Mouse (Mus musculus) kidney, adult 2 months (tissue): ENCODE results near the gene Pdhb. TPM values are rescaled to one million over a fixed set of nuclear protein-coding genes. Genes with fewer than 3 reads are reported as not detected.
A peak's percentile ranks its signal among the peaks of the same experiment; 100 is the strongest.

Experiments
- DNase-seq: peaks from one replicate; pipeline ENCODE4 v3.0.0; 2021
- H3K27ac ChIP-seq: fragments of 200-500 bp; 2 replicates; pipeline ENCODE4 v1.5.1; 2012; ENCODE audit warnings: low read depth, low read length, control low read depth, inconsistent platforms; ENCODE audit not compliant: insufficient read depth
- H3K27me3 ChIP-seq: fragments of 200-500 bp; replicated peaks from 2 replicates; pipeline ENCODE4 v1.6.1; 2012; ENCODE audit warnings: mild to moderate bottlenecking, moderate library complexity, low read length, inconsistent platforms; ENCODE audit not compliant: control insufficient read depth, insufficient read depth
- H3K36me3 ChIP-seq: fragments of 200-500 bp; 2 replicates; pipeline ENCODE4 v1.6.1; 2012; ENCODE audit warnings: mild to moderate bottlenecking, moderate library complexity, low read length, inconsistent platforms; ENCODE audit not compliant: control insufficient read depth, insufficient read depth
- H3K4me1 ChIP-seq: fragments of 200-500 bp; 2 replicates; pipeline ENCODE4 v1.6.1; 2011; ENCODE audit warnings: low read length; ENCODE audit not compliant: control insufficient read depth, insufficient read depth
- H3K4me3 ChIP-seq: fragments of 200-500 bp; 2 replicates; pipeline ENCODE4 v1.5.1; 2011; ENCODE audit warnings: mild to moderate bottlenecking, low read depth, low read length, control low read depth; ENCODE audit not compliant: insufficient read depth
- CTCF ChIP-seq: fragments of 200-500 bp; conservative IDR thresholded peaks from 2 replicates; pipeline ENCODE4 v1.5.1; 2011; ENCODE audit warnings: low read depth, mild to moderate bottlenecking, control low read depth, low read length, moderate library complexity, mixed read lengths; ENCODE audit not compliant: insufficient read depth, insufficient read length
- POLR2A ChIP-seq: fragments of 200-500 bp; IDR thresholded peaks from one replicate; pipeline ENCODE4 v1.6.1; 2011; ENCODE audit warnings: low read depth, low read length, control low read depth
- WGBS: fragments of 180-500 bp; shearing (Covaris S2); methylation state at CpG from one replicate; pipeline ENCODE4 v1.1.7; 2018; 5-methylcytosine and 5-hydroxymethylcytosine counted together
- polyA plus RNA-seq: library from polyadenylated mRNA; depleted of rRNA; stranded (reverse); fragments of >200 nt; gene quantifications from 2 replicates; pipeline ENCODE4 v1.2.3, GENCODE M21; 2012

Gene Pdhb
- polyA plus RNA-seq, 1 experiment, result 134 TPM

DNA sequence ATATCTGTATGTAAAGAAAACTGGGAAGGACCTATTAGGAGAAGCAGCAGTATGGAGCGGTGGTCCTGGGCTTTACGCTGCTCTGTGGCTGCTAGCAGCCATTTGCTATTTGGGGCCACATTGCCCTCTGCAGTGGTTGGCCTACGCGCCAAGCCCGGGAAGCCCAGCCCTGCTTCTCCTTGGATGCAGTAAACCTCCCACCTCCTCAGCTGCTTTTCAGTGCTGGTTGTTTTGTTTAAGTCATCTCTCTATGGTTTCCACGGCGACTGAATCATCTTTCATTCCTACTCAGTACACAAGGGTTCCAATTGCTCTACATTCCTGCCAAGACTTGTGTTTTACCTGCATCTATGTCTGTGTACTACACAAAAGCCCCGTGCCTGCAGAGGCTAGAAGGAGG is 24.0 kb downstream of the Pdhb start:
- Histone ChIP-seq H3K27me3 (no peaks in the 10 kb centered on the region), H3K4me1 (no peaks in the 10 kb centered on the region), H3K27ac (no peak overlapping the region), H3K36me3 (no peaks in the 10 kb centered on the region; the same call in 1 of the 2 replicates), H3K4me3 (no peak overlapping the region)
- 82% methylated on average over 8 of the region's 8 CpGs for WGBS
- TF ChIP-seq CTCF (no peak), POLR2A (no peak)
- no peak for DNase-seq

DNA sequence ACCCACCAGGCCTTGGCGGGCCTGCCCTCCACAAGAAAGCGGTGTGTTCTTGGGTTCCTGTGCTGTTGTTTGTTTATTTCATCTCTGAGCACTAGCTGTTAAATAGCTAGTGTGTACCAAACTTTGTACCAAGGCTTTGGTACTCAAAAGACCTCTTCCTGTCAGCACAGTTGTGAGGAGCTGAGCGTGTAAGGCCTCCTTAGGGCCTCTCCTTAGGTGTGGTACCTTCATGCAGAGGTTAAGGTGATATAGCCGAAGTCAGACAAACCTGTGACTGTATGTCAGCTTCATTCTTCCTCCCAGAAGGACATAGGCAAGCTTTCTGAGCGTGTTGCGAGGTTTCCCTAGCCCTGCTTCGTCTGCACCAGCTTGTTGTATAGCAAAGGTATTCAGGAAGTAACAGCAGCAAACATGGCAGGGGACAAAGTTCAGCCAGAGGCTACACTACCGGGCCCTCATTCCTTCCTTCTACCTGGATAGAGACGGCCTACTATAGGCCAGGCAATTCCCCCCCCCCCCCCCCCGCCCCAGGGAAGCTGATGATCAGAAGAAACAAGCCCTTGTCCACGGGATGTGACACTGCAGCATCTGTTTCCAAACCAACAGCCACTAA is 26.1 kb downstream of the Pdhb start:
- no peaks in the 10 kb centered on the region for H3K4me1 ChIP-seq
- no peak overlapping the region for H3K4me3 ChIP-seq
- TF ChIP-seq CTCF, result no peak
- no peak for TF ChIP-seq POLR2A
- 80% methylated on average over 11 of the region's 11 CpGs for WGBS
- H3K27me3 ChIP-seq, result no peaks in the 10 kb centered on the region
- no peak overlapping the region for H3K27ac ChIP-seq
- DNase-seq, result no peak
- H3K36me3 ChIP-seq, result no peaks in the 10 kb centered on the region

DNA sequence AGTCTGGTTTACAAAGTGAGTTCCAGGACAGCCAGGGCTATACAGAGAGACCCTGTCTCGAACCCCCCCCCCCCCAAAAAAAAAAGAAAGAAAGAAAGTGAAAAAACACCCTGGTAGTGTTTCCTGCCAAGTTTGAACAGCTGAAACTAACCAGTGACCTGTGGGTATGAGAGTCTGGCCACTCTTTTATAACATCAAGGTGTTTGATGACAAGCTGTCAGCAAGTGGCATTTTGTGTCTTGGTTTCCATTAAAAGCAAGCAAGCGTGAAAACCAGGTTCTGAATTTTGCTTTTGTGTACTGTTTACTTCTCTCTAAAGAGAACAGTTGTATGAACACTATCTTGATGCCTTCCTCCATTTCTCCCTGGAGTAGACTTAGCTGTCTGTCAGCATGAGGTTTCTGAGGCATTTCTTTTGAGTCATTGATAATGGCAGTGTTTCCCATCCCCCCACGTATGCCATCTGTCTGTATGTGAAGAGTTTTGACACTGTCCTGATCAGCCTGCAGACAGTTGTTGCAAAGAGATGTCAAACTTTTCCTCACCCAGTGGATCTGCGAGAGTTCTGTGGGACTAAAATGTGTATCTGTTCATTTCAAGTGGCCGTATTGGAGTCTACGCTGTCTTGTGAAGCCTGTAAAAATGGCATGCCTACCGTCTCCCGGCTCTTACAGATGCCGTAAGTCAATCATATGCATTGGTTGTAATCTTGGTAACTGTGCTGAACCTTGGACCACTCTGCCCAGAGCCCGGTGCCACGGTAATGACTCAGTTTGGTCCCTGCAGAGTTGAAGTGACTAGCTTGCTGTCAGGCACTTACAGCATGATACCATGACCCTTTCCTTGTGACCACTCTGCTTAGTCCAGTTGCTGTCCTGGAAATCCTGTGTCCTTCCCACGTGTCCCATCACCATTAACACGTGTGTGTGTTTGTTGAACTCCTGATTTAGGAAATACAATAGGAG is 26.9 kb downstream of the Pdhb start:
- Histone ChIP-seq H3K36me3 (no peaks in the 10 kb centered on the region; the same call in 1 of the 2 replicates), H3K4me1 (no peaks in the 10 kb centered on the region), H3K4me3 (no peak overlapping the region), H3K27me3 (no peaks in the 10 kb centered on the region), H3K27ac (no peak overlapping the region)
- TF ChIP-seq POLR2A, result no peak
- no peak for DNase-seq
- WGBS, result 90% methylated on average over 13 of the region's 13 CpGs

DNA sequence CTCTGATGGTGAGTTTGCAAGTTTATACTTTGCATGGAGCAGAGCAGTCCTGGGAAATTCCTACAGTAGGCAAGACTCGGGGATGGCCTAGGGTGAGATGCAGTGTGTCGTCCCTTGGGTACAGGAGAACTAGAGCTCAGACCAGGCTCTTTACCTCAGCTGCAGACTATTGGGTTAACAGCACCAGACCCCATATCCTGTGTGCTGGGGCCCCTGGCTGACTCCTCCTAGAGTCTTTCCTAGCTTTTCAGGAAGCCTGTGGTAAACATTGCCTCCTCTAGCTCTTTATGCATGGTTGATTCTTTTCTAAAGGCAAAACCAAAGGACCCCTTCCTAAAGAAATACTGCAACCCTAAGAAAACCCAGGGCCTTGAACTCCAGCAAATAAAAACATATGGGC is 31.7 kb downstream of the Pdhb start:
- 77% methylated on average over 2 of the region's 2 CpGs for WGBS
- TF ChIP-seq CTCF (no peak), POLR2A (no peak)

DNA sequence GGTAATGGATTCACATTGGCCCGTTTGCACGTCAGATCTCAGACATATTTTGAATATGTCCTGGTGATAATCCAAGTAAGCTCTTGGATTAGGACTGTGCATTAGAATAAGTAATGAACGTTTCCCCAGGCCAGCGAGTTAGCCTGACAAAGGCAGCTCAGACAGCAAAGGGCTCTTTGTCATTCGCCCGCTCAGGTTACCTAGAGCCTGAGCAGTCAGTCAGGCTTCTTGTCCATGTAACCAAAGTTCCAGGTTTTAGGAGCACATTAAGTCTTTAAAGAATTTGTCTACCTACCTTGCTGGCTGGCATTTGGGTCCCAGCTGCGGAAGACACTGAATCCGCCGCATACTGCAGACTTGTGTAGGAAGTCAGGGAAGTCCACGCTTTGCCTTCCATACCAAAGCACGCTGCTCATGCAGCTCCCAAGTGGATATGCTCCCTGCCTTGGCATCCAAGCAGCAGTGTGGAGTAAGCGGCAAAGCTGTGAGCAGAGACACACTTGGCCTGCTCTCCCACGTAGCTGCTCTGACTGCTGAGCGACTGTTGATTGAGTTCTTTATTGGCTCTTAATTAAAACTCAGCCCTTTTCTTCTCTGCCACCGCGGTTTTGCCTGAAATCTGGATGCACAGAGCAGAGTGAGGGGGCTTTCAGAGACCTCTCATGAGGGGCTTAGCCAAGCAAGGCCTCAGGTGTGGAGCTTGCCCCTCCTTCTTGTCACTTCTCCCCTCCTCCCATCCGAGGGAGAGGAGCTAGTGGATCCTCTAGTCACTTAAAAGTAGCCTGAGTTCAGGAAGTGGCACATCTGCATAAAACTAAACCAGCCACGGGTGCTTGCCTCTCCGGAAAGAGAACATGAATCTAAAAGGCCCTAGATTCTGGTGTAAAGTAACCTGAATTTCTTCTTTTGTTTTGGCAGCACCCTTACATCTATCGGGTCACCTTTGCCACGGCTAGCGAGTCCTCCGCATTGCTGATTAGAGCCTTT is 32.8 kb downstream of the Pdhb start:
- no peak for TF ChIP-seq POLR2A
- H3K36me3 ChIP-seq, result peaks cover 4% of the 10 kb centered on the region; the same call in 1 of the 2 replicates
- DNase-seq, result no peak

More for the DNA sequence above, 31.7 kb downstream of the Pdhb start:
- Histone ChIP-seq H3K4me3 (no peak overlapping the region), H3K27me3 (no peaks in the 10 kb centered on the region), H3K27ac (no peak overlapping the region), H3K4me1 (no peaks in the 10 kb centered on the region), H3K36me3 (peaks cover 4% of the 10 kb centered on the region; the same call in 1 of the 2 replicates)
- no peak for DNase-seq

DNA sequence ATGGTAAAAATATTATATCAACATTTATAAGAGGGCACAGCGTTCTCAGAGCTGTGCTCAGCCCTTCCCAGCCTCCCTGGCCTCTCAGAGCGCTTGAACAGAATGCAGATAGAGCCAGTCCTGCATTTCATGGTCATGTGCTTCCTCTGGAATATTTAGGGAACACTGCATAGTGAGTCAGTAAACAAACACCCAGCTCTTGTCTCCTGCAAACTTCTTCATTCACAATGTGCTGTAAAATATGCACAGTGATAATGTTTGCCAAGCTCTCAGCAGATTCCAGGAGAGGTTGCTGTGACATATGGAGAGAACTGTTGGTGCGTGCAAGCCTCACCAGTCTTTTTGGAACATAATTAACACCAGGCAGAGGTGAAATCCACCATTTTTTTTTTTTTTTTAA is 37.7 kb downstream of the Pdhb start:
- peaks cover 4% of the 10 kb centered on the region; the same call in 1 of the 2 replicates for H3K36me3 ChIP-seq
- peaks cover 3% of the 10 kb centered on the region; the same call in 1 of the 2 replicates for H3K4me1 ChIP-seq
- peak; percentile 10 for DNase-seq
- no peak overlapping the region for H3K27ac ChIP-seq
- TF ChIP-seq CTCF (no peak), POLR2A (no peak)
- H3K27me3 ChIP-seq, result no peaks in the 10 kb centered on the region
- WGBS, result 65% methylated on average over 3 of the region's 3 CpGs
- no peak overlapping the region for H3K4me3 ChIP-seq

More for the DNA sequence above, 32.8 kb downstream of the Pdhb start:
- Histone ChIP-seq H3K4me3 (no peak overlapping the region), H3K4me1 (no peaks in the 10 kb centered on the region), H3K27ac (no peak overlapping the region), H3K27me3 (no peaks in the 10 kb centered on the region)
- WGBS, result 74% methylated on average over 23 of the region's 23 CpGs

DNA sequence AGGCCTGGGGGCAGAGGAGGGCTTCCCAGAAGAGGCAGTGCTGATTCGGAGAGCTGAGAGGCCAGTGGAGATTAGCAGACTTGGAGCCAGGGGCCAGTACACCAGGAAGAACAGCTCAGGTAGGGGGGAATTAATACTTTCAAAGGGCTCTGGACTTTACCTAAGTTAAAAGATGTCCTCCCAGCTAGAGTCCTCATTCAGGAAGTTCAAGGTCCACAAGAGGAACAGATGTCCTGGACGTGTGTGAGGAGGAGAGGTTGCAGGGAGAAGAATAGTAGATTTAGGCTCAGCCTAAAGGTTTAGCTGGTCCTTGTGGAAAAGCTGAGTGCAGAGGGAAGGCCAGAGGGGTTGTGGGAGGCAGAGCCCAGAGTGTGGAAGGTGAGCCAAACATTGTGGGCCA is 38.6 kb downstream of the Pdhb start:
- Histone ChIP-seq H3K4me1 (peaks cover 3% of the 10 kb centered on the region; the same call in 1 of the 2 replicates), H3K4me3 (no peak overlapping the region), H3K36me3 (peaks cover 3% of the 10 kb centered on the region; the same call in 1 of the 2 replicates), H3K27me3 (no peaks in the 10 kb centered on the region), H3K27ac (no peak overlapping the region)
- no peak for DNase-seq
- WGBS, result 52% methylated on average over 2 of the region's 2 CpGs
- TF ChIP-seq POLR2A, result no peak
- no peak for TF ChIP-seq CTCF
